Mouse (Mus musculus) heart, adult 9 months (tissue): ENCODE data around the gene Olfr1055.
"Not testable (repeated sequence)": the region's sequence is repeated elsewhere in the genome, so short reads cannot be mapped to it uniquely, and the experiment has no call there.

Experiments used
- DNase-seq, 2 experiments: peaks; one replicate each; pipeline ENCODE4 v3.0.0; 2022; ENCODE audit warnings: low spot score in 2 of 2

Olfr1055 gene

GRCm38 (mm10) chr2:86350184-86350583, at the start of gene Olfr1055:
Gene Olfr1055, minus strand, starts transcription at chr2:86350284.
- no peak for DNase-seq

DNA sequence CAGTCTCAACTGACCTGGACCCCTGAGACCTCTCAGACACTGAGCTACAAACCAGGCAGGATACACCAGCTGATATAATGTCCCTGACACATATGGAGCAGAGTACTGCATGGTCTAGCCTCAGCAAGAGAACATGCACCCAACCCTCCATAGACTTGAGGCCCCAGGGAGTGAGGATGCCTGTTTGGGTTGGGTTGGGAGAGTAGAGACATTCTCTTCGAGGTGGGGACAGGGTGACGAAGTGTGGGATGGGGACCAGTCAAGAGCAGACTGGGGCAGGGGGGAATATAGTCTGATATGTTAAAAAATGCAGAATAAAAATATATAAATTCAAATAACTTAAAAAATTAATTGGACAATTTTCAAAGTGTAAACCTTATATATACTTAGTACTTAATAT, 45.0 kb upstream of the Olfr1055 start:
- no peak for DNase-seq

- DNase-seq: not testable (repeated sequence)
Observed at GRCm38 (mm10) chr2:86388461-86388860, 38.4 kb upstream of the Olfr1055 start, which contains the start of gene Olfr1058. Gene Olfr1058, minus strand, starts transcription at chr2:86388561.

DNA sequence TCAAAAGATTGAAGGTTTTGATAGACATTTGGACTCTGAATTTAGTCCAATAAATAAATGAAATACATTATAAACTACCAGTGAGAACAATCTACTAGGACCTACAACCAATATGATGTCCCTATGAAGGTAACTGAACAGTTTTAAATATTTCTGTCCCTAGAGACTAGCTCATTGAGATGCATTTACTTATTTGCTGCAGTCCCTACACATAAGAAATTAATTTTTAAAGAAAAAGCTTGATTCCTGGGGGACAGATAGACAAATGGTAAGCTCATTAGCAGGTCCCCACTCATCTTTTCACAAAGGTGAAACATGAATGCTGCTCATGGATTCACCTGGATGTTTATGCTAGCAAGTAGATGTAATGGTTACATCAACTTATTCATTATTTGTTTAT, 28.2 kb upstream of the Olfr1055 start, which contains the start of gene Olfr1057:
Gene Olfr1057, minus strand, starts transcription at position 101 of the 400 bp plus-strand sequence.
- DNase-seq: no peak

DNA sequence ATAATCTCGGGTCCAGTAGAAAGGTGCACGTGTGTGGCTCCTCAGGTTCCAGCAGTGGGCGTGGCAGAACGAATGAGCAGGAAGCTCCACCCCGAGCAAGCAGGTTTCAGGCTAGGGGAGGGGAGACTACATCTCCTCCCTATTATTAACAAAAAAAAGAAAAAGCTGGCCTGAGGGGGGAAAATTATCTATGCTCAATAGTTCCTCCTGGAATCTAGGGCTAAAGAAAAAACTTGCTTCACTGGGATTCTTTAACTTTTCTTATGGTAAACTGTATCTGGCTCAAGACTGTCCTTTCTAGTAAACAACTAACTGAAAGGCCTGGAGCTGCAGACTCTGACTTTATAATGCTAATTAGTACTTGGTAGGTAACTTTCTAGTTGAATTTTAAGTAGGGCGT, 16.3 kb upstream of the Olfr1055 start:
- DNase-seq: not testable (repeated sequence)

GRCm38 (mm10) chr2:86362369-86362768, 12.3 kb upstream of the Olfr1055 start, which contains the start of gene Olfr1056:
Gene Olfr1056, minus strand, starts transcription at chr2:86362469.
- DNase-seq: no peak

GRCm38 (mm10) chr2:86351751-86352150, 1.7 kb upstream of the Olfr1055 start:
- DNase-seq: not testable (repeated sequence)

DNA sequence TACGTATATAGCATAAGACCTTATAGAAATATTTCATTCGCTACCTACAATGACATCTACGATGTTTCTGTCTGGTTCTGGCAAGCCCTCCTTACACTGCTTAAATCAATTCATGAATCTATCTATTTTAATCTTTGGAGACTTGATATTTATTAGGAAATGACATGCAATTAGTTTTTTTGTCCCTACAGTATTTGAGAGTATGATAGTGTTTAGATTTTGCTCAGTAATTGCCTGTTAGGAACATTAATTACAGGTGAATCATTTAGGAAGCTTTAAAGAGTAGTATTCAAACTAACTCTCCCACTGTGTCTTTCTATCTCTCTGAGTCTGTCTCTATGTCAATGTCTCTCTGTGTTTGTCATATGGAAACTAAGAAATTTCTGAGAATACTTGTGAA, 14.8 kb downstream of the Olfr1055 start, which contains the start of gene Olfr1054:
Gene Olfr1054, minus strand, starts transcription at position 101 of the 400 bp plus-strand sequence.
- no peak for DNase-seq

DNA sequence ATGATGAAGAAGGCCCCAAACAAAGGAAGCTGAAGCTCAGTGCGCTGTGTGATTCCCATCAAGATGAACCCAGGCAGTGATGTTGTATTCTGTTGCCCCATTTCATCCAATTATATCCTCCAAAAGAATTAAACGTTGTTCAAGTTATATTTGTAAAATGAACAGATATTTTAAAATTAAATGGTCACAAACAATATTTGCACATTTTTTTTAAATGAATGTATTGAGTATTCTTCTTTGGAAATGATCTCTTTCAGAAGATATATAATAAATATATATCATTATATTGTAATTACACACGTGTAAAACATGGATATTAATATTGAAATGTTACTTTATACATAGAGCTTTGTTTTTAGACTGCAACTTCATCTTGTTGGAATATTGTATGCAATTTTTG, 34.9 kb downstream of the Olfr1055 start, which contains the start of gene Olfr1053:
Gene Olfr1053, minus strand, starts transcription at position 101 of the 400 bp plus-strand sequence.
- no peak for DNase-seq
